Mouse (Mus musculus): ENCODE measurements around the gene Sqstm1.

- TF ChIP-seq EP300 (IDR thresholded peaks at IDR 0.05) (no peak), CTCF (IDR thresholded peaks at IDR 0.05) (no peak)
These were observed 26.6 kb upstream of the Sqstm1 start for GRCm38 (mm10) chr11:50236937-50237835.
